Mouse (Mus musculus) heart, postnatal 0 days (tissue): ENCODE data around the gene Ptpn3. TPM values are rescaled to one million over a fixed set of nuclear protein-coding genes. Genes with fewer than 3 reads are reported as not detected.

Experiments
- ATAC-seq: fragments of 200-750 bp; cut with Nextera tagmentation; 2 replicates; pipeline ENCODE4 v1.8.0; 2017; ENCODE audit warnings: low read depth, moderate number of reproducible peaks, moderate library complexity; ENCODE audit not compliant: insufficient read depth
- DNase-seq: peaks from one replicate; pipeline ENCODE4 v3.0.0-alpha.2; 2016; ENCODE audit warnings: low spot score
- H3K27ac ChIP-seq: fragments of 300-500 bp; sonication (generic); 2 replicates; pipeline ENCODE4 v1.5.1; 2014; ENCODE audit warnings: low read depth, mild to moderate bottlenecking
- H3K27me3 ChIP-seq: fragments of 300-500 bp; sonication (generic); 2 replicates; pipeline ENCODE4 v1.6.1; 2014; ENCODE audit warnings: low read length, mixed read lengths; ENCODE audit not compliant: control insufficient read depth, insufficient read depth
- H3K36me3 ChIP-seq: fragments of 300-500 bp; sonication (generic); replicated peaks from 2 replicates; pipeline ENCODE4 v1.6.1; 2014; ENCODE audit warnings: low read length, mixed read lengths; ENCODE audit not compliant: control insufficient read depth, insufficient read depth
- H3K4me1 ChIP-seq: fragments of 300-500 bp; sonication (generic); 2 replicates; pipeline ENCODE4 v1.6.1; 2014; ENCODE audit warnings: antibody characterized with exemption; ENCODE audit not compliant: control insufficient read depth, insufficient read depth
- H3K4me2 ChIP-seq: fragments of 300-500 bp; sonication (generic); 2 replicates; pipeline ENCODE4 v1.6.1; 2014; ENCODE audit warnings: low read depth, mild to moderate bottlenecking, low read length, moderate library complexity
- H3K4me3 ChIP-seq: fragments of 300-500 bp; sonication (generic); 2 replicates; pipeline ENCODE4 v1.5.1; 2014; ENCODE audit warnings: low read depth, low read length
- H3K9ac ChIP-seq: fragments of 300-500 bp; sonication (generic); replicated peaks from 2 replicates; pipeline ENCODE4 v1.6.1; 2014; ENCODE audit warnings: low read depth, low read length, mixed read lengths
- H3K9me3 ChIP-seq: fragments of 300-500 bp; sonication (generic); replicated peaks from 2 replicates; pipeline ENCODE4 v1.6.1; 2016; ENCODE audit warnings: low read length; ENCODE audit not compliant: control insufficient read depth
- CTCF ChIP-seq: IDR thresholded peaks from 2 replicates; pipeline ENCODE4 v1.5.1; 2016; ENCODE audit warnings: antibody characterized with exemption, control low read depth, low read depth
- EP300 ChIP-seq: IDR thresholded peaks from 2 replicates; pipeline ENCODE4 v1.6.1; 2016; ENCODE audit warnings: antibody characterized with exemption, low read depth
- WGBS: fragments of 180-500 bp; shearing (Covaris S2); extraction: QIAGEN DNeasy Blood & Tissue Kit; methylation state at CpG from one replicate; pipeline ENCODE4 v1.1.7; 2014; 5-methylcytosine and 5-hydroxymethylcytosine counted together
- polyA plus RNA-seq: library from polyadenylated mRNA; unstranded; fragments of >200 nt; fragmentation: Nextera tagmentation; extraction: Ambion mirVana; gene quantifications from 2 replicates; pipeline ENCODE4 v1.2.1, GENCODE M21; 2015
- total RNA-seq: library from RNA; depleted of rRNA; stranded (reverse); fragments of >200 nt; gene quantifications from 2 replicates; pipeline ENCODE4 v1.2.3, GENCODE M21; 2014; ENCODE audit warnings: low replicate concordance

Gene Ptpn3
- total and polyA plus RNA-seq, 2 experiments from 2014 or later: 2.3 to 3.4 TPM

- Histone ChIP-seq H3K4me2 (no peak overlapping the region), H3K27me3 (no peaks in the 10 kb centered on the region), H3K4me1 (peaks cover 7% of the 10 kb centered on the region), H3K9me3 (no peaks in the 10 kb centered on the region), H3K27ac (peak overlapping the region; percentile 0; the same call in 1 of the 2 replicates), H3K9ac (no peak overlapping the region), H3K36me3 (no peaks in the 10 kb centered on the region), H3K4me3 (no peak overlapping the region)
- ATAC-seq (peak; percentile 72), DNase-seq (peak; percentile 68)
- WGBS: 29% methylated on average over 9 of the region's 9 CpGs
- TF ChIP-seq EP300 (no peak), CTCF (no peak)
These were observed 6.5 kb downstream of the Ptpn3 start for GRCm38 (mm10) chr4:57294971-57295656.

GRCm38 (mm10) chr4:57292670-57293069 lies 9.0 kb downstream of the Ptpn3 start:
- 83% methylated on average over 5 of the region's 5 CpGs for WGBS
- Histone ChIP-seq H3K9me3 (no peaks in the 10 kb centered on the region), H3K4me2 (no peak overlapping the region), H3K4me3 (no peak overlapping the region), H3K4me1 (peaks cover 7% of the 10 kb centered on the region; the same call in 1 of the 2 replicates), H3K9ac (no peak overlapping the region), H3K27ac (no peak overlapping the region), H3K27me3 (no peaks in the 10 kb centered on the region), H3K36me3 (no peaks in the 10 kb centered on the region)
- ATAC-seq (no peak), DNase-seq (no peak)
- TF ChIP-seq EP300 (no peak), CTCF (no peak)

GRCm38 (mm10) chr4:57290049-57290448 lies 11.6 kb downstream of the Ptpn3 start:
- no peak for DNase-seq
- Histone ChIP-seq H3K27ac (no peak overlapping the region), H3K9ac (no peak overlapping the region), H3K4me1 (peaks cover 4% of the 10 kb centered on the region; the same call in 1 of the 2 replicates), H3K27me3 (no peaks in the 10 kb centered on the region), H3K4me2 (no peak overlapping the region), H3K9me3 (no peaks in the 10 kb centered on the region), H3K4me3 (no peak overlapping the region), H3K36me3 (no peaks in the 10 kb centered on the region)
- TF ChIP-seq EP300: no peak
- TF ChIP-seq CTCF: no peak
- ATAC-seq: no peak
- WGBS: 83% methylated on average over 6 of the region's 6 CpGs

- H3K36me3 ChIP-seq: no peaks in the 10 kb centered on the region
- no peak overlapping the region for H3K4me3 ChIP-seq
- no peak for TF ChIP-seq CTCF
- TF ChIP-seq EP300: no peak
- no peak overlapping the region for H3K27ac ChIP-seq
- H3K9me3 ChIP-seq: no peaks in the 10 kb centered on the region
- no peaks in the 10 kb centered on the region for H3K4me1 ChIP-seq
- no peak overlapping the region for H3K9ac ChIP-seq
- 79% methylated on average over 3 of the region's 3 CpGs for WGBS
- ATAC-seq (no peak), DNase-seq (no peak)
- H3K4me2 ChIP-seq: no peak overlapping the region
- no peaks in the 10 kb centered on the region for H3K27me3 ChIP-seq
These were observed 13.8 kb downstream of the Ptpn3 start for GRCm38 (mm10) chr4:57287808-57288207.

GRCm38 (mm10) chr4:57285251-57285650 lies 16.4 kb downstream of the Ptpn3 start:
- WGBS: 85% methylated on average over 2 of the region's 2 CpGs
- H3K9ac ChIP-seq: no peak overlapping the region

GRCm38 (mm10) chr4:57283189-57283588 lies 18.4 kb downstream of the Ptpn3 start:
- 68% methylated on average over 3 of the region's 3 CpGs for WGBS
- Histone ChIP-seq H3K4me1 (peaks cover 12% of the 10 kb centered on the region), H3K27me3 (no peaks in the 10 kb centered on the region), H3K36me3 (no peaks in the 10 kb centered on the region), H3K4me3 (no peak overlapping the region), H3K9me3 (no peaks in the 10 kb centered on the region), H3K27ac (no peak overlapping the region), H3K9ac (no peak overlapping the region), H3K4me2 (no peak overlapping the region)
- no peak for DNase-seq
- no peak for TF ChIP-seq CTCF
- TF ChIP-seq EP300: no peak
- no peak for ATAC-seq

More at GRCm38 (mm10) chr4:57285251-57285650, 16.4 kb downstream of the Ptpn3 start:
- H3K27ac ChIP-seq: no peak overlapping the region
- no peak overlapping the region for H3K4me2 ChIP-seq
- no peaks in the 10 kb centered on the region for H3K9me3 ChIP-seq
- DNase-seq: no peak
- TF ChIP-seq CTCF (no peak), EP300 (no peak)
- no peaks in the 10 kb centered on the region for H3K4me1 ChIP-seq
- no peak overlapping the region for H3K4me3 ChIP-seq
- no peak for ATAC-seq
- H3K36me3 ChIP-seq: no peaks in the 10 kb centered on the region
- no peaks in the 10 kb centered on the region for H3K27me3 ChIP-seq
